Mouse (Mus musculus): ENCODE data around the gene Hoxa5. TPM values are rescaled to one million over a fixed set of nuclear protein-coding genes. Genes with fewer than 3 reads are reported as not detected.

The Hoxa5 gene
- polyA plus RNA-seq, 1 experiment from 2014 or later = 1.3 TPM

DNA sequence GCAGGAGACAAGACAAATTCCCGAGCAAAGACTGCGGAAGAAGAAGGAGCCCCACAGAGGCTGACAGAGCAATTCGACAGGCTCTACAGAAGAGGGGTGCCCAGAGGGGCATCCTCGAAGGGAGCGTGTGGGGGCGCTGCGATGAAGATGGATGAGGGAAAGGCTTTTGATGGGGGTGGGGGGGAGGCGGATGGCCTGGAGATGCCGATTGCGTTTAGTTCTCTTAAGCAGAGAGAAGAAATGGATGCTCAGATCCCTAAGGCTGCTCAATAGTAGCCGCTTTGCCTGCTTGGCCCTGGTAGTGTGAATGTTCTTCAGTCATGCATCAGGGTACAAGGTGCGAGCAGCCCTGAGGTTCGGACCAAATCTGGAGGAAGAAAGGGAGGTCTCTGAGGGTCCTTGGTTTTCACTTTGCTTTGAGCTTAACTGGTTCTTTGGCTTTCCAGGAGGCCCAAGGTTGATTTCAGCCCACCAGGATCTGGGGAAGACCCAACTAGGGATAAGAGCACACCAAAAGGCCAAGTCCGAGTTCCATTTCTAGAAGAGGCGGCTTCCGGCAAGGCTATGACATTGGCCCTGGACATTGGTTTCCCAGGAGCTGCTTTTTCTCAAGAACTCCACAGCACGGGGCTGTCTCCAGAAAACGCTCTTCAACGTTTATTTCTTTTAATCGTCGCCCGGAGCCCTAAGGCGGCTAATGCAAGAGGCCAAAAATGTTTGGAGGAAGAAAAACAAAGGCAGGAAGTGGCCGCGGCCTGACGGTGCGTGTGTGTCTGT is 44.4 kb upstream of the Hoxa5 start:
- H3K9ac ChIP-seq (ENCODE audit: low read length) = no peak overlapping the region
- no peak overlapping the region for H3K4me3 ChIP-seq (ENCODE audit: low read length)
- no peaks in the 10 kb centered on the region for H3K9me3 ChIP-seq (replicated peaks; ENCODE audit: control insufficient read depth, low read length)
- H3K27ac ChIP-seq (ENCODE audit: low read length) = no peak overlapping the region
- WGBS = 1% methylated on average over 27 of the region's 27 CpGs
- peaks cover 93% of the 10 kb centered on the region for H3K27me3 ChIP-seq (ENCODE audit: control insufficient read depth, insufficient read depth, low read length)
- no peak overlapping the region for H3K4me2 ChIP-seq (ENCODE audit: low read depth, low read length)
- ATAC-seq (replicated peaks; ENCODE audit: extremely low read depth, insufficient read depth, low FRiP score) = no peak
- H3K36me3 ChIP-seq (ENCODE audit: control insufficient read depth, insufficient read depth) = no peaks in the 10 kb centered on the region
- H3K4me1 ChIP-seq (ENCODE audit: control insufficient read depth, insufficient read depth, low read length) = 0 out of 2 replicates have a peak, but pooled peaks cover 3% of the 10 kb centered on the region

DNA sequence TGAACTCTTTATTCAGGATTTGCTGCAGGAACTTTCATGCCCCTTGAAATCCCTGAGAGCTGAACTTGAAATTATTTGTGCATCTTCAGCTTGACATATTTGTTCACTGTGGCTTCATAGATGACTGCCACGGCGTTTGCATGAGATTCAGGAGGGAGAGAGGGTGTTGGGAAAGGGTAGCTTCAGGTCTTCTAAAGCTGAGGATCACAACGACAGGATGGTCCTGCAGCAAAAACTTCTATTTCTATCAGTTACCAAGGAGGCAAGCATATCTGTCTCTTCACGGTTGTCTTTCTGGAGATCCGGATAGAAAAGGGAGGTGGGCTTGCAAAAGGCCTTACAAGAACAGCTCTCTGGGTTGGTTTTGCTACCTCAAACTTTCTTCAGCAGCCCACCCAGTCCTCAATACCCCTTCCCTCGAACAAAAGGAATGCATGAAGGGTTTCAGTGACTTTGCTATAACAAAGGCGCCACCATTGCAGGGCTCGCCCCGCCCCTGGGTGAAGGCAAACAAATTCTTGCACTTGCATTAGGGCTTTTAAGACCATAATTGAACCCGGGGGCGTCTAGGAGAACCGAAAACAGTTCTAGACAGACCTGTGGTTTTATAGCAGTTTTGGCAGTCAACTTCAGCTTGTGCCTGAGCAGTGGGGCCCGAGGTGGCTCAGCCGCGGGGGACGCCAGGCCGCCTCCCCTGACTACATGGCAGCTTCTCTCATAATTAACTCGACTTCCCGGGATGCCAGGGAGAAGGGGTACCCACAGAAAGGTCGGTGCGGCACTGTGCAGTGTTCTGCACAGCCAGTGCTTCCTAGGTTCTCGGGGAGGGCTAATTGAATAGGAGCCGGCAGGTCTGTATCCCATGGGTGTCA is 43.6 kb upstream of the Hoxa5 start:
- H3K36me3 ChIP-seq (ENCODE audit: control insufficient read depth, insufficient read depth) = no peaks in the 10 kb centered on the region
- H3K9ac ChIP-seq (ENCODE audit: low read length) = no peak overlapping the region
- H3K4me1 ChIP-seq (ENCODE audit: control insufficient read depth, insufficient read depth, low read length) = 0 out of 2 replicates have a peak, but pooled peaks cover 3% of the 10 kb centered on the region
- 2% methylated on average over 23 of the region's 23 CpGs for WGBS
- no peak for ATAC-seq (replicated peaks; ENCODE audit: extremely low read depth, insufficient read depth, low FRiP score)
- no peaks in the 10 kb centered on the region for H3K9me3 ChIP-seq (replicated peaks; ENCODE audit: control insufficient read depth, low read length)
- H3K27ac ChIP-seq (ENCODE audit: low read length) = no peak overlapping the region
- no peak overlapping the region for H3K4me3 ChIP-seq (ENCODE audit: low read length)
- peaks cover 96% of the 10 kb centered on the region for H3K27me3 ChIP-seq (ENCODE audit: control insufficient read depth, insufficient read depth, low read length)
- H3K4me2 ChIP-seq (ENCODE audit: low read depth, low read length) = no peak overlapping the region

DNA sequence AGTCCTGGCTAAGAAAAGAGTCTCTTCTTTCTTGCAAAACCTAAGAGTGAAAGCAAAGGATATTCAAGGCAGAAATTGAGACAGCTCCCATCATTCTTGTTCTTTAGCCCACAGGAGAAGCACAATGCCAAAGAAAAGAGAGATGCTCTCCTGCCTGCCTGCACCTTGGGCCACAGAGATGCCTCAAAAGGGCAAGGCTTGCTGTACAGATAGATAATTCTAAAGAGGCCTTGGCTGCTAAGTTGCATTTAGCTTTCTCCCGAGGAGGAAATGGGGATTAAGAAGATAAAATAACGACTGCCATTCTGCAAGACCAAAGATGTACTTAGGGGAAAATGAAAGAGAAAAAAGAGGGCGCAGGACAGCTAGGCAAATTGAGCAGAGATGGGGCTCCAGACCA is 42.5 kb upstream of the Hoxa5 start:
- no peak overlapping the region for H3K9ac ChIP-seq (ENCODE audit: low read length)
- no peak for ATAC-seq (replicated peaks; ENCODE audit: extremely low read depth, insufficient read depth, low FRiP score)
- peaks cover 97% of the 10 kb centered on the region for H3K27me3 ChIP-seq (ENCODE audit: control insufficient read depth, insufficient read depth, low read length)
- H3K36me3 ChIP-seq (ENCODE audit: control insufficient read depth, insufficient read depth) = no peaks in the 10 kb centered on the region
- WGBS = 4% methylated on average over 3 of the region's 3 CpGs
- H3K4me2 ChIP-seq (ENCODE audit: low read depth, low read length) = no peak overlapping the region
- no peak overlapping the region for H3K27ac ChIP-seq (ENCODE audit: low read length)
- H3K4me1 ChIP-seq (ENCODE audit: control insufficient read depth, insufficient read depth, low read length) = 0 out of 2 replicates have a peak, but pooled peaks cover 3% of the 10 kb centered on the region
- no peak overlapping the region for H3K4me3 ChIP-seq (ENCODE audit: low read length)
- H3K9me3 ChIP-seq (replicated peaks; ENCODE audit: control insufficient read depth, low read length) = no peaks in the 10 kb centered on the region

DNA sequence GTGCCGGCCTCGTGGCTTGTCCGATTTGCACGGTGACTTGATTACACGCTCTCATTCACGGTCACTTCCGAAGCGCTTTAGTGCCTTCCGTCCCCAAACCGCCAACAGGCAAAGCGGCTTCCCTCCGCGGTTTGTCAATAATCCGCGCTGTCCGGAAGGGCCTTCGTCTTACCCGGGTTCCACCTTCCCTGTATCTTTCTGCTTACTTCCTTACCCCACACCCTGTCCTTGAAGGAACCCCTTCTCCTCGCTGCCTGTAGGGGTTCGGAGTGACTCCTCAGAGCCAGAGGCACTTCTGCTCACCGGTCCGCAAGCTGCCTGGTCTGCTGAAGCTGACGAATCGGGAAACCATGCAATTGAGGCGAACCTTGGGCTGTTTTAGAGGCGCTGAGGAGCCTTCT is 42.0 kb upstream of the Hoxa5 start:
- Histone ChIP-seq H3K27ac (ENCODE audit: low read length) (no peak overlapping the region), H3K9ac (ENCODE audit: low read length) (no peak overlapping the region), H3K36me3 (ENCODE audit: control insufficient read depth, insufficient read depth) (no peaks in the 10 kb centered on the region), H3K4me1 (ENCODE audit: control insufficient read depth, insufficient read depth, low read length) (0 out of 2 replicates have a peak, but pooled peaks cover 3% of the 10 kb centered on the region), H3K4me3 (ENCODE audit: low read length) (no peak overlapping the region), H3K4me2 (ENCODE audit: low read depth, low read length) (no peak overlapping the region), H3K9me3 (replicated peaks; ENCODE audit: control insufficient read depth, low read length) (no peaks in the 10 kb centered on the region), H3K27me3 (ENCODE audit: control insufficient read depth, insufficient read depth, low read length) (peaks cover 97% of the 10 kb centered on the region)
- no peak for ATAC-seq (replicated peaks; ENCODE audit: extremely low read depth, insufficient read depth, low FRiP score)
- WGBS = under 1% methylated on average over 26 of the region's 26 CpGs

DNA sequence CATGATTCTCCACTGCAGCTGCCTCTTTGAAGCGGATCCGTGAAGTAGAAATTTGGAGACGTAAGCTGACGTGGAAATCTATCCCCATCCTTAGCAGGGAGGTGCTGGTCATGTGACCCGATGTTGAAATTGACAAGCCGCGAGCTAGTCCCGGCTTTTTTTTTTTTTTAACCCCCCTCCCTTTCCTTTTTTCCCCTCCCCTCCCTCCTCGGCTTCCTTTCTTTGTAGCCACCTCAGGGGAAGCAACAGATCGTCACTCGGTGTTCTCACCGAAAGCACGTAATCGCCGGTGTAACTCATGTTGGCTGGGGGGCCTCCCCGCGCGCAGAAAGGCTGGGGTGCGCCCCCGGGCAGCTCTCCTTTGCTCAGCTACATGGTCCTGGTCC is 41.4 kb upstream of the Hoxa5 start, which contains the start of gene Hoxa11:
Gene Hoxa11 (minus strand): TSS at position 54 of the 386 bp plus-strand sequence.
- Histone ChIP-seq H3K27ac (ENCODE audit: low read length) (no peak within 1 kb of the TSS), H3K4me3 (ENCODE audit: low read length) (no peak within 1 kb of the TSS), H3K9me3 (replicated peaks; ENCODE audit: control insufficient read depth, low read length) (no peaks in the 10 kb centered on the region), H3K9ac (ENCODE audit: low read length) (no peak within 1 kb of the TSS), H3K36me3 (ENCODE audit: control insufficient read depth, insufficient read depth) (no peaks in the 10 kb centered on the region), H3K4me2 (ENCODE audit: low read depth, low read length) (peak within 1 kb of the TSS; percentile 30; the same call in 1 of the 2 replicates), H3K27me3 (ENCODE audit: control insufficient read depth, insufficient read depth, low read length) (peaks cover 97% of the 10 kb centered on the region), H3K4me1 (ENCODE audit: control insufficient read depth, insufficient read depth, low read length) (0 out of 2 replicates have a peak, but pooled peaks cover 3% of the 10 kb centered on the region)
- no peak for ATAC-seq (replicated peaks; ENCODE audit: extremely low read depth, insufficient read depth, low FRiP score)
- 2% methylated on average over 20 of the region's 20 CpGs for WGBS

DNA sequence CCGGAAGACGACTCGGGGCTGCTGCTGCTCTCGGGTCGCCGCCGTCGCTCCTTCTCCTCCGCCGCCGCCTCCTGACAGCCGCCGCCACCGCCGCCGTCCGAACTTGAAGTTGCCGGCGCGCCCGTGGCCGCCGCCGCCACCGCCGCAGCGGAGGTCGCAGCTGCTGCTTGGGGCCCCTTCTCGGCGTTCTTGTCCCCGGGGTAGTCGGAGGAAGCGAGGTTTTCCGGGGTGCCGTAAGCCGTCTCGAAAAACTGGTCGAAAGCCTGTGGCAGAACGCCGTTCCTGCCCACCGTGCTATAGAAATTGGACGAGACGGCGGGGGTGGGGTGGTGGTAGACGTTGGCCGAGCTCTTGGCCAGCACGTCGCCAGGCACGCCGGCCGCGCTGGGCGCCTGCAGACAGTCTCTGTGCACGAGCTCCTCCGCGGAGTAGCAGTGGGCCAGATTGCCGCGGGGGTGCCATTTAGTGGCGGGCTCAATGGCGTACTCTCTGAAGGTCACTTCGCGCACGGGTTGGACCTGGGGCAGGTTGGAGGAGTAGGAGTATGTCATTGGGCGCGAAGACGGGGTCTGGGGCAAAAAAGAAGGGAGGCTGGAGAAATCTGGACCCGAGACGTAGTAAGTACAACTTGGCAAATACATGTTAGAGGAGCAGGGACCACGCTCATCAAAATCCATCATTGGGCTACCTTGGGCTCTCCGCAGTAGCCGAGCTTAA is 40.8 kb upstream of the Hoxa5 start:
- H3K4me1 ChIP-seq (ENCODE audit: control insufficient read depth, insufficient read depth, low read length) = 0 out of 2 replicates have a peak, but pooled peaks cover 3% of the 10 kb centered on the region
- no peak overlapping the region for H3K9ac ChIP-seq (ENCODE audit: low read length)
- no peaks in the 10 kb centered on the region for H3K36me3 ChIP-seq (ENCODE audit: control insufficient read depth, insufficient read depth)
- peak overlapping the region; percentile 30; the same call in 1 of the 2 replicates for H3K4me2 ChIP-seq (ENCODE audit: low read depth, low read length)
- no peak overlapping the region for H3K4me3 ChIP-seq (ENCODE audit: low read length)
- H3K27ac ChIP-seq (ENCODE audit: low read length) = no peak overlapping the region
- H3K9me3 ChIP-seq (replicated peaks; ENCODE audit: control insufficient read depth, low read length) = no peaks in the 10 kb centered on the region
- under 1% methylated on average over 67 of the region's 71 CpGs for WGBS
- H3K27me3 ChIP-seq (ENCODE audit: control insufficient read depth, insufficient read depth, low read length) = peaks cover 98% of the 10 kb centered on the region
- ATAC-seq (replicated peaks; ENCODE audit: extremely low read depth, insufficient read depth, low FRiP score) = no peak

DNA sequence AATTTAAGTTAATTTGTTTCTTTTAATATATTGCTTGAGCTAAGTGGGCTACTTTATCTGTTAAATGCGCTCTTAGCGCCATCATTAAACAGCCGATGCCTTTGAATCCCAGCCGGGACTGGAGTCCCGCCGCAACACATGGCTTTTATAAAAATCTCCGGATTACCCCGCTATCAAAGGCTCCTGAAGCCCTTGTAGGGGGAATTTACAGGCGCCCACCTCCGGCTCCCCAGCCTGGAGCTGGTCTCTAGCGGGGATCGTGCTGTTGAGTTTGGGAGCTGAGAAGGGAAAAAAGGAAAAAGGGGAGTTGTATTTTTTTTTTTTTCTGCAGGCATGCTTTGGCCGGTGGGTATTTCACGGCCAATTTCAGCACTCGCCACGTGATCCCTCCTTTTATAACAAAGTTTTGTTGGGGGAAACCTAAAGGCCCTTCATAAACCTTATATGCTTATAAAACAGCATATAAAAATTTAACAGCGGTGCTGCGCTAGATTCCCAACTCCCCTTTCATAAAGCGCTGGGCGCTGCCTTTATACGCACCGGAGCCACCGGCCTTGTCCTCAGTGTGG is 40.2 kb upstream of the Hoxa5 start:
- no peak for ATAC-seq (replicated peaks; ENCODE audit: extremely low read depth, insufficient read depth, low FRiP score)
- Histone ChIP-seq H3K9ac (ENCODE audit: low read length) (no peak overlapping the region), H3K4me1 (ENCODE audit: control insufficient read depth, insufficient read depth, low read length) (0 out of 2 replicates have a peak, but pooled peaks cover 3% of the 10 kb centered on the region), H3K9me3 (replicated peaks; ENCODE audit: control insufficient read depth, low read length) (no peaks in the 10 kb centered on the region), H3K4me3 (ENCODE audit: low read length) (no peak overlapping the region), H3K4me2 (ENCODE audit: low read depth, low read length) (peak overlapping the region; percentile 30; the same call in 1 of the 2 replicates), H3K27ac (ENCODE audit: low read length) (no peak overlapping the region), H3K27me3 (ENCODE audit: control insufficient read depth, insufficient read depth, low read length) (peaks cover 98% of the 10 kb centered on the region), H3K36me3 (ENCODE audit: control insufficient read depth, insufficient read depth) (no peaks in the 10 kb centered on the region)
- 2% methylated on average over 23 of the region's 23 CpGs for WGBS

DNA sequence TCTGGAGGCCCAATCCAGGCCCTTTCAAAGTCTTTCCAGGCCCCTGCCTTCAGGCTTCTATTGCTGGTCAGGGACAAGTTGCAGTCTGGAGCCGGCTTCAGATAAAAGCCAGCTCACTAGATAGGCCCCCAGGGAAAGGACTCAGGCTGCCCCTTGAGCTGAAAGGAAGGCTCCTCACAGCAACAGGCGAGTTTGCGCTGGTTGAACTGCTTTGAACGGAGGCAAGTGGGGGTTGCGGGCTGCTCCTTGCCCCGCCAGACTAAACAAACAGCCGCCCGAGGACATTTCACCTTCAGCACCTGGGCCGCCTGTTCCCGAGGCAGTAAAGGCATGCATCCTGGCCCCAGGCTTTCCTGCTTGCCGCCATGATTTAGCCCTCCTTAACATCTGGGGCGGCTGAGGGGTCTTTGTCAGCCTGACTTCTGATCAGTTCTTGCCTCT is 39.3 kb upstream of the Hoxa5 start:
- peaks cover 95% of the 10 kb centered on the region for H3K27me3 ChIP-seq (ENCODE audit: control insufficient read depth, insufficient read depth, low read length)
- H3K9me3 ChIP-seq (replicated peaks; ENCODE audit: control insufficient read depth, low read length) = no peaks in the 10 kb centered on the region
- H3K27ac ChIP-seq (ENCODE audit: low read length) = no peak overlapping the region
- no peak overlapping the region for H3K4me3 ChIP-seq (ENCODE audit: low read length)
- no peak overlapping the region for H3K9ac ChIP-seq (ENCODE audit: low read length)
- H3K4me2 ChIP-seq (ENCODE audit: low read depth, low read length) = no peak overlapping the region
- 0 out of 2 replicates have a peak, but pooled peaks cover 3% of the 10 kb centered on the region for H3K4me1 ChIP-seq (ENCODE audit: control insufficient read depth, insufficient read depth, low read length)
- no peak for ATAC-seq (replicated peaks; ENCODE audit: extremely low read depth, insufficient read depth, low FRiP score)
- H3K36me3 ChIP-seq (ENCODE audit: control insufficient read depth, insufficient read depth) = no peaks in the 10 kb centered on the region
- 2% methylated on average over 12 of the region's 12 CpGs for WGBS
